Mouse (Mus musculus) embryonic fibroblast, embryonic 13.5 days (primary cell): ENCODE measurements around the gene Pck1.

ENCODE experiments used
- CTCF ChIP-seq: IDR thresholded peaks from 2 replicates; pipeline ENCODE4 v1.5.1; 2011; ENCODE audit warnings: mild to moderate bottlenecking, control low read depth, low read length, moderate library complexity, borderline replicate concordance; ENCODE audit not compliant: insufficient read depth
- POLR2A ChIP-seq: IDR thresholded peaks from 2 replicates; pipeline ENCODE4 v1.6.1; 2011; ENCODE audit warnings: low read depth, mild to moderate bottlenecking, control low read depth, low read length, moderate library complexity

GRCm38 (mm10) chr2:173183311-173183710 lies 30.5 kb downstream of the Pck1 start:
- TF ChIP-seq POLR2A = no peak
- TF ChIP-seq CTCF = no peak
